Mouse (Mus musculus) R1 (cell line): ENCODE results near the gene Col8a2.

Source experiments
- DNase-seq: peaks from one replicate; pipeline ENCODE4 v3.0.0-alpha.2; 2018; ENCODE audit warnings: low read depth, low spot score

Gene Col8a2

GRCm38 (mm10) chr4:126330295-126330694 lies 43.7 kb downstream of the Col8a2 start:
- no peak for DNase-seq

- no peak for DNase-seq
Observed at GRCm38 (mm10) chr4:126331751-126332150, 45.2 kb downstream of the Col8a2 start.

- DNase-seq: peak; percentile 80
Observed at GRCm38 (mm10) chr4:126332358-126332757, 45.8 kb downstream of the Col8a2 start.

- peak; percentile 91 for DNase-seq
Observed at GRCm38 (mm10) chr4:126339461-126339860, 52.9 kb downstream of the Col8a2 start.

GRCm38 (mm10) chr4:126343451-126343850 lies 56.9 kb downstream of the Col8a2 start:
- DNase-seq: peak; percentile 62

- DNase-seq: no peak
Observed at GRCm38 (mm10) chr4:126360069-126360468, 73.5 kb downstream of the Col8a2 start.
